Mouse (Mus musculus): ENCODE results near the gene Pard3. TPM values are rescaled to one million over a fixed set of nuclear protein-coding genes. Genes with fewer than 3 reads are reported as not detected.

Pard3 gene
- total and polyA plus RNA-seq, 3 experiments: 0.51 to 1.3 (median 0.94) TPM

GRCm38 (mm10) chr8:127377775-127378174 lies 314.1 kb downstream of the Pard3 start:
- no peak overlapping the region for H3K9ac ChIP-seq (ENCODE audit: insufficient read depth, low read depth)
- no peak overlapping the region for H3K27ac ChIP-seq (ENCODE audit: insufficient read depth, low read depth)
- no peak for TF ChIP-seq IRF4 (IDR thresholded peaks at IDR 0.05; ENCODE audit: low read depth, low read length)
- no peak for TF ChIP-seq ETS1 (conservative IDR thresholded peaks at IDR 0.05; ENCODE audit: low read depth, low read length)
- TF ChIP-seq BHLHE40 (IDR thresholded peaks at IDR 0.05; ENCODE audit: low read depth, low read length): no peak
- TF ChIP-seq JUN (IDR thresholded peaks at IDR 0.05; ENCODE audit: insufficient read depth, low read depth, low read length): no peak
- no peak for TF ChIP-seq MXI1 (IDR thresholded peaks at IDR 0.05; ENCODE audit: low read depth, low read length)
- TF ChIP-seq UBTF (IDR thresholded peaks at IDR 0.05; ENCODE audit: low read depth, low read length): no peak
- no peak for TF ChIP-seq POLR2A (IDR thresholded peaks at IDR 0.05; ENCODE audit: low read depth, low read length)

DNA sequence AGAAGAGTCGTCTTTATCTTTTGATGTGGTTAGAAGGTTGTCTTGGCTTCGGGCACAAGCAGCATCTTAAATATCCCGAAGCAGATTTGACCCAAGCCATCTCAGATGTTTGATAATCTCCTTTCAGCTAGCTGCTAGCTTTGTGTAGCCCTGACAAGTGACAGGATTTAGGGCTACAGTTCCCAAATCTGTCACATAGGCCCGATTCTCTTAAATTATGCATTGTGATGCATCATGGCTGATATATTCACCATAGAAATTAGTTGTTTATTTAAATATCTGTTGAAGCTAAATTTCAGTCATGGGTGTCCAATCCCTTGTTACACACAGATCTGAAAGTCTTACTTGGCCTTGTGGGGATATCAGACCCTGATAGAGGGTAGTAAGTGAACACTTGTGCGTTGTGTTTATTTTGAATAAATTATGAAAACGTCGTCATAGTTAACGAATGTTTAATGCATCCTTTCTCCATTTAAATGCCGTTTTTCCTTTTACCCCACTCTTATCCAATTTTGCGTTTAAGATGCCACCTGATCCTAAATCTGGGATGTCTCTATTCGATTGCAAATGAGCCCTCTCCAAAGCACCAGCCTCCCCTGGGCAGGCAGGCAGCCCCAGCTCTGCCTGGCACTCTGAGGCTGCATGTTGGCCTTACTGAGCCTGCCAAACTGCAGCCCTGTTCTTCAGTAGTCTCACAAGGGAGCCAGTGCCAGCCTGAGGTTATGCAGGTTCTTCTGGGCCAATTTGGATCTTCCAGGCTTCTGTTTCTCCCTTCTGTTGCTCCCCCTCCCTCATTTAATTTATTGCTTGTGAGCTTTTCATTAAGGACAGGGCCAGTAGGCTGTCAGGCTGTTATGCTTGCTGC lies 315.5 kb downstream of the Pard3 start:
- H3K79me2 ChIP-seq (replicated peaks; ENCODE audit: control insufficient read depth, extremely low read depth, insufficient read depth, poor library complexity, severe bottlenecking): no peaks in the 10 kb centered on the region
- dilution Hi-C loops (cut with MboI; ENCODE audit: extremely low pct_ligation_motif_present, extremely low pct_unique_long_range_greater_than_20kb, low sequenced_read_pairs): no loop called here
- no peaks in the 10 kb centered on the region for H3K36me3 ChIP-seq (replicated peaks in 1 of 2; ENCODE audit: control insufficient read depth in 1 of 2, insufficient read depth in 1 of 2, low read length in 1 of 2)
- H3K27me3 ChIP-seq (replicated peaks): no peaks in the 10 kb centered on the region
- TF ChIP-seq CHD1 (IDR thresholded peaks at IDR 0.05; ENCODE audit: low read depth, low read length) (no peak), CTCF (conservative IDR thresholded peaks at IDR 0.05 in 1 of 2, IDR thresholded peaks at IDR 0.05 in 1 of 2; ENCODE audit: low read depth in 2 of 2, low read length in 2 of 2) (no peak), EP300 (IDR thresholded peaks at IDR 0.05; ENCODE audit: low read length) (no peak), MAZ (IDR thresholded peaks at IDR 0.05; ENCODE audit: low read depth, low read length) (no peak), NELFE (IDR thresholded peaks at IDR 0.05; ENCODE audit: low read depth, low read length) (no peak), POLR2AphosphoS2 (IDR thresholded peaks at IDR 0.05; ENCODE audit: low read depth, low read length) (no peak), TCF12 (IDR thresholded peaks at IDR 0.05; ENCODE audit: low read depth, low read length) (no peak), BHLHE40 (IDR thresholded peaks at IDR 0.05; ENCODE audit: low read depth, low read length) (no peak), ZMIZ1 (IDR thresholded peaks at IDR 0.05; ENCODE audit: low read depth, low read length) (no peak), JUND (conservative IDR thresholded peaks at IDR 0.05; ENCODE audit: low read depth, low read length) (no peak), USF1 (IDR thresholded peaks at IDR 0.05; ENCODE audit: low read depth, low read length) (no peak), HCFC1 (IDR thresholded peaks at IDR 0.05; ENCODE audit: low read depth, low read length) (no peak), RCOR1 (conservative IDR thresholded peaks at IDR 0.05; ENCODE audit: low read depth, low read length) (no peak)
- H3K4me2 ChIP-seq (ENCODE audit: insufficient read depth, low read depth, poor library complexity, severe bottlenecking): no peak overlapping the region
- H3K4me1 ChIP-seq (ENCODE audit: control insufficient read depth in 1 of 2, insufficient read depth in 2 of 2): peaks cover 0 to 4% of the 10 kb centered on the region in 2 experiments; a peak in 2 of 4 replicates
- H3K9ac ChIP-seq (ENCODE audit: insufficient read depth, low read depth): no peak overlapping the region
- in situ Hi-C loops (cut with MboI; ENCODE audit: low pct_ligation_motif_present, low pct_unique_long_range_greater_than_20kb, low sequenced_read_pairs): no loop called here
- H3K27ac ChIP-seq (ENCODE audit: insufficient read depth, low read depth): no peak overlapping the region
- no peak overlapping the region for H3K4me3 ChIP-seq (replicated peaks in 1 of 3; ENCODE audit: low read depth in 2 of 3, low read length in 2 of 3, poor library complexity in 1 of 3)
- peaks cover 2% of the 10 kb centered on the region for H3K9me3 ChIP-seq (replicated peaks; ENCODE audit: low read length)
- no peak for DNase-seq (ENCODE audit: extremely low read depth)

More at GRCm38 (mm10) chr8:127377775-127378174, 314.1 kb downstream of the Pard3 start:
- dilution Hi-C loops (cut with MboI; ENCODE audit: extremely low pct_ligation_motif_present, extremely low pct_unique_long_range_greater_than_20kb, low sequenced_read_pairs) (no loop called here), in situ Hi-C loops (cut with MboI; ENCODE audit: low pct_ligation_motif_present, low pct_unique_long_range_greater_than_20kb, low sequenced_read_pairs) (no loop called here)
- Histone ChIP-seq H3K4me2 (ENCODE audit: insufficient read depth, low read depth, poor library complexity, severe bottlenecking) (no peak overlapping the region), H3K36me3 (replicated peaks in 1 of 2; ENCODE audit: control insufficient read depth in 1 of 2, insufficient read depth in 1 of 2, low read length in 1 of 2) (no peaks in the 10 kb centered on the region), H3K27me3 (replicated peaks) (no peaks in the 10 kb centered on the region), H3K4me3 (replicated peaks in 1 of 3; ENCODE audit: low read depth in 2 of 3, low read length in 2 of 3, poor library complexity in 1 of 3) (no peak overlapping the region), H3K9me3 (replicated peaks; ENCODE audit: low read length) (no peaks in the 10 kb centered on the region), H3K4me1 (ENCODE audit: control insufficient read depth in 1 of 2, insufficient read depth in 2 of 2) (peaks cover 0 to 4% of the 10 kb centered on the region in 2 experiments; a peak in 2 of 4 replicates), H3K79me2 (replicated peaks; ENCODE audit: control insufficient read depth, extremely low read depth, insufficient read depth, poor library complexity, severe bottlenecking) (no peaks in the 10 kb centered on the region)
- DNase-seq (ENCODE audit: extremely low read depth): no peak
